Mouse (Mus musculus): ENCODE results near the gene 4933434E20Rik. TPM values are rescaled to one million over a fixed set of nuclear protein-coding genes. Genes with fewer than 3 reads are reported as not detected.

4933434E20Rik gene
- polyA plus RNA-seq, 1 experiment from 2014 or later, result 147 TPM

- H3K27ac ChIP-seq, result no peak within 1 kb of the TSS
- WGBS, result 84% methylated on average over 13 of the region's 13 CpGs
- H3K4me2 ChIP-seq (replicated peaks), result no peak within 1 kb of the TSS
- H3K4me3 ChIP-seq, result no peak within 1 kb of the TSS
- H3K27me3 ChIP-seq, result no peaks in the 10 kb centered on the region
- H3K9ac ChIP-seq, result no peak within 1 kb of the TSS
- H3K9me3 ChIP-seq, result no peaks in the 10 kb centered on the region
- H3K4me1 ChIP-seq, result no peaks in the 10 kb centered on the region
- ATAC-seq (ENCODE audit: insufficient number of reproducible peaks, insufficient read depth, low FRiP score, low TSS enrichment), result no peak
- H3K36me3 ChIP-seq, result peaks cover 13% of the 10 kb centered on the region
Measured at GRCm38 (mm10) chr3:90103938-90104337, 52.5 kb downstream of the 4933434E20Rik start, which contains the start of gene Nup210l. Gene Nup210l, plus strand, starts transcription at chr3:90104132.

GRCm38 (mm10) chr3:90111706-90112105 is 60.3 kb downstream of the 4933434E20Rik start:
- no peak overlapping the region for H3K4me3 ChIP-seq
- no peak overlapping the region for H3K9ac ChIP-seq
- 81% methylated on average over 2 of the region's 2 CpGs for WGBS
- H3K4me2 ChIP-seq (replicated peaks), result no peak overlapping the region
- no peaks in the 10 kb centered on the region for H3K4me1 ChIP-seq
- no peak overlapping the region for H3K27ac ChIP-seq
- H3K27me3 ChIP-seq, result no peaks in the 10 kb centered on the region
- H3K9me3 ChIP-seq, result no peaks in the 10 kb centered on the region
- no peaks in the 10 kb centered on the region for H3K36me3 ChIP-seq
- ATAC-seq (ENCODE audit: insufficient number of reproducible peaks, insufficient read depth, low FRiP score, low TSS enrichment), result no peak

- H3K9me3 ChIP-seq, result no peaks in the 10 kb centered on the region
Measured at GRCm38 (mm10) chr3:90114342-90114741, 62.9 kb downstream of the 4933434E20Rik start.

GRCm38 (mm10) chr3:90115526-90115925 is 64.1 kb downstream of the 4933434E20Rik start:
- H3K36me3 ChIP-seq, result no peaks in the 10 kb centered on the region
- no peaks in the 10 kb centered on the region for H3K9me3 ChIP-seq
- H3K4me2 ChIP-seq (replicated peaks), result no peak overlapping the region
- no peak overlapping the region for H3K4me3 ChIP-seq
- ATAC-seq (ENCODE audit: insufficient number of reproducible peaks, insufficient read depth, low FRiP score, low TSS enrichment), result no peak
- H3K27ac ChIP-seq, result no peak overlapping the region
- 71% methylated on average over 3 of the region's 3 CpGs for WGBS
- H3K27me3 ChIP-seq, result no peaks in the 10 kb centered on the region
- no peak overlapping the region for H3K9ac ChIP-seq
- no peaks in the 10 kb centered on the region for H3K4me1 ChIP-seq

More at GRCm38 (mm10) chr3:90114342-90114741, 62.9 kb downstream of the 4933434E20Rik start:
- Histone ChIP-seq H3K27ac (no peak overlapping the region), H3K4me3 (no peak overlapping the region), H3K4me2 (replicated peaks) (no peak overlapping the region), H3K9ac (no peak overlapping the region), H3K36me3 (no peaks in the 10 kb centered on the region), H3K4me1 (no peaks in the 10 kb centered on the region), H3K27me3 (no peaks in the 10 kb centered on the region)
- WGBS, result 91% methylated on average over 2 of the region's 2 CpGs
- ATAC-seq (ENCODE audit: insufficient number of reproducible peaks, insufficient read depth, low FRiP score, low TSS enrichment), result no peak

MicroRNA genes within 50 kb of the gene (microRNA counts, 519-probe panel; counts per million panel counts)
- microRNA mmu-miR-190b, result 460 counts per million, percentile 65 among the panel's probes with 10 or more counts

Small RNA genes within 50 kb of the gene (microRNA-seq; reads per million reads assigned to microRNA genes)
- 18.9 reads per million, percentile 34 among the genes with 10 or more reads in this experiment for gene Mir190b
- gene Mir7669, result 1.1 reads per million

Other genes with a start within 250 kb of the 4933434E20Rik start
- 4.8 and 5.0 TPM in 2 replicates for gene She, start 220.3 kb upstream of the 4933434E20Rik start, polyA plus RNA-seq (2016; fragmentation: Nextera tagmentation; extraction: Ambion mirVana)
- 0.60 and 0.79 TPM in 2 replicates for gene Il6ra, start 138.4 kb upstream of the 4933434E20Rik start, polyA plus RNA-seq (2016; fragmentation: Nextera tagmentation; extraction: Ambion mirVana)
- gene Atp8b2, start 88.1 kb upstream of the 4933434E20Rik start, polyA plus RNA-seq (2016; fragmentation: Nextera tagmentation; extraction: Ambion mirVana), result 19.1 and 22.9 TPM in 2 replicates
- 172 and 173 TPM in 2 replicates for gene Hax1, start 52.9 kb upstream of the 4933434E20Rik start, polyA plus RNA-seq (2016; fragmentation: Nextera tagmentation; extraction: Ambion mirVana)
- 203 and 230 TPM in 2 replicates for gene Ubap2l, start 992 bp downstream of the 4933434E20Rik start, polyA plus RNA-seq (2016; fragmentation: Nextera tagmentation; extraction: Ambion mirVana)
- gene Tpm3, start 21.0 kb downstream of the 4933434E20Rik start, polyA plus RNA-seq (2016; fragmentation: Nextera tagmentation; extraction: Ambion mirVana), result 517 TPM in 2 replicates
- gene Nup210l, start 52.5 kb downstream of the 4933434E20Rik start, polyA plus RNA-seq (2016; fragmentation: Nextera tagmentation; extraction: Ambion mirVana), result 0.35 and 0.43 TPM in 2 replicates
- gene Rps27, start 162.0 kb downstream of the 4933434E20Rik start, polyA plus RNA-seq (2016; fragmentation: Nextera tagmentation; extraction: Ambion mirVana), result 1,310 and 1,325 TPM in 2 replicates
- 27.7 and 30.6 TPM in 2 replicates for gene Rab13, start 162.1 kb downstream of the 4933434E20Rik start, polyA plus RNA-seq (2016; fragmentation: Nextera tagmentation; extraction: Ambion mirVana)
- gene Jtb, start 180.0 kb downstream of the 4933434E20Rik start, polyA plus RNA-seq (2016; fragmentation: Nextera tagmentation; extraction: Ambion mirVana), result 90.5 and 97.3 TPM in 2 replicates
- gene Creb3l4, start 191.9 kb downstream of the 4933434E20Rik start, polyA plus RNA-seq (2016; fragmentation: Nextera tagmentation; extraction: Ambion mirVana), result 8.5 and 9.7 TPM in 2 replicates
- 63.3 and 63.5 TPM in 2 replicates for gene Slc39a1, start 196.5 kb downstream of the 4933434E20Rik start, polyA plus RNA-seq (2016; fragmentation: Nextera tagmentation; extraction: Ambion mirVana)
- 20.3 and 21.7 TPM in 2 replicates for gene Crtc2, start 202.5 kb downstream of the 4933434E20Rik start, polyA plus RNA-seq (2016; fragmentation: Nextera tagmentation; extraction: Ambion mirVana)
- 5.7 and 8.0 TPM in 2 replicates for gene Dennd4b, start 213.5 kb downstream of the 4933434E20Rik start, polyA plus RNA-seq (2016; fragmentation: Nextera tagmentation; extraction: Ambion mirVana)
- 16.6 and 18.2 TPM in 2 replicates for gene Gatad2b, start 241.5 kb downstream of the 4933434E20Rik start, polyA plus RNA-seq (2016; fragmentation: Nextera tagmentation; extraction: Ambion mirVana)

Measured in embryonic facial prominence, embryonic 12.5 days (tissue).